Mouse (Mus musculus) heart, adult 2 months (tissue): ENCODE data around the gene Nrp1.

ENCODE experiments used
- CTCF ChIP-seq: fragments of 200-600 bp; IDR thresholded peaks from 2 replicates; pipeline ENCODE4 v1.8.1; 2022; ENCODE audit warnings: antibody characterized with exemption, mild to moderate bottlenecking, moderate library complexity
- EP300 ChIP-seq: fragments of 200-500 bp; IDR thresholded peaks from 2 replicates; pipeline ENCODE4 v1.6.1; 2011; ENCODE audit warnings: low read depth, low read length, control low read depth; ENCODE audit not compliant: insufficient read depth
- POLR2A ChIP-seq: fragments of 200-500 bp; IDR thresholded peaks from 2 replicates; pipeline ENCODE4 v1.6.1; 2011; ENCODE audit warnings: mild to moderate bottlenecking, low read depth, low read length, control low read depth; ENCODE audit not compliant: insufficient read depth

DNA sequence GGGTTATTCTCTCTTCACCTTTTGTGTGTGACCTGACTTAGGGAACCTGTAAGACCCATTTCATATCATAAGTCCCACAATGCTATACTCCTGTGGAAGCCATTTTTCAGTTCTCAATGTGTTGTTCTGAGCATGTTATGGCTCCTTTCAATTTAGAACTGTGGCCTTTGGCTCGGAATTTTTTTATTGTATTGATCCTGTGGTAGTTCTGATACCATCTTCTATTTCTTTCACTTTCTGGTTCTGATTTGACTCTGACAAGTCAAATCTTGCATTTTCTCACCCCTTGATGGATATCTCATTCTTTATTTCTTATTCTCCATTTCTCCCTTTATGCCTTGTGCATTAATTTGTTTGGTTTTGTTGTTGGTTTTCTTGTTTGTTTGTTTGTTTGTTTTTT is 167.5 kb downstream of the Nrp1 start:
- TF ChIP-seq POLR2A (no peak), CTCF (no peak), EP300 (no peak)
